Mouse (Mus musculus) intestine, embryonic 16.5 days (tissue): Measurements from ENCODE around the gene Prkcg. TPM values are rescaled to one million over a fixed set of nuclear protein-coding genes. Genes with fewer than 3 reads are reported as not detected.

Experiments used
- ATAC-seq: fragments of 200-750 bp; cut with Nextera tagmentation; 2 replicates; pipeline ENCODE4 v1.8.0; 2017; ENCODE audit warnings: moderate TSS enrichment, moderate library complexity
- H3K27ac ChIP-seq: fragments of 300-500 bp; sonication (generic); 2 replicates; pipeline ENCODE4 v1.5.1; 2014; ENCODE audit warnings: mild to moderate bottlenecking, low read length
- H3K27me3 ChIP-seq: fragments of 300-500 bp; sonication (generic); replicated peaks from 2 replicates; pipeline ENCODE4 v1.6.1; 2014; ENCODE audit warnings: low read length, control low read depth, mixed read lengths; ENCODE audit not compliant: control insufficient read depth, insufficient read depth
- H3K36me3 ChIP-seq: fragments of 300-500 bp; sonication (generic); 2 replicates; pipeline ENCODE4 v1.6.1; 2014; ENCODE audit warnings: low read length, control low read depth; ENCODE audit not compliant: control insufficient read depth, insufficient read depth
- H3K4me1 ChIP-seq: fragments of 300-500 bp; sonication (generic); 2 replicates; pipeline ENCODE4 v1.6.1; 2014; ENCODE audit warnings: low read length, control low read depth, mixed read lengths; ENCODE audit not compliant: control insufficient read depth, insufficient read depth
- H3K4me2 ChIP-seq: fragments of 300-500 bp; sonication (generic); 2 replicates; pipeline ENCODE4 v1.6.1; 2014; ENCODE audit warnings: low read depth, low read length, control low read depth
- H3K4me3 ChIP-seq: fragments of 300-500 bp; sonication (generic); 2 replicates; pipeline ENCODE4 v1.5.1; 2014; ENCODE audit warnings: mild to moderate bottlenecking, low read length
- H3K9ac ChIP-seq: fragments of 300-500 bp; sonication (generic); 2 replicates; pipeline ENCODE4 v1.6.1; 2014; ENCODE audit warnings: low read depth, low read length
- H3K9me3 ChIP-seq: fragments of 300-500 bp; sonication (generic); 2 replicates; pipeline ENCODE4 v1.6.1; 2016; ENCODE audit warnings: low read length, control low read depth; ENCODE audit not compliant: control insufficient read depth
- WGBS: fragments of 180-500 bp; shearing (Covaris S2); extraction: QIAGEN DNeasy Blood & Tissue Kit; methylation state at CpG from one replicate; pipeline ENCODE4 v1.1.7; 2014; 5-methylcytosine and 5-hydroxymethylcytosine counted together
- polyA plus RNA-seq: library from polyadenylated mRNA; unstranded; fragments of >200 nt; fragmentation: Nextera tagmentation; extraction: Ambion mirVana; gene quantifications from 2 replicates; pipeline ENCODE4 v1.2.1, GENCODE M21; 2015

The Prkcg gene
- polyA plus RNA-seq, 1 experiment from 2014 or later = 0.28 TPM

GRCm38 (mm10) chr7:3365547-3366279 lies 76.7 kb downstream of the Prkcg start:
- H3K27me3 ChIP-seq = peaks cover 4% of the 10 kb centered on the region
- H3K9me3 ChIP-seq = no peaks in the 10 kb centered on the region
- H3K27ac ChIP-seq = no peak overlapping the region
- WGBS = 38% methylated on average over 11 of the region's 11 CpGs
- no peaks in the 10 kb centered on the region for H3K36me3 ChIP-seq
- ATAC-seq = no peak
- no peak overlapping the region for H3K4me3 ChIP-seq
- no peak overlapping the region for H3K4me2 ChIP-seq
- H3K4me1 ChIP-seq = 0 out of 2 replicates have a peak, but pooled peaks cover 6% of the 10 kb centered on the region
- H3K9ac ChIP-seq = no peak overlapping the region

DNA sequence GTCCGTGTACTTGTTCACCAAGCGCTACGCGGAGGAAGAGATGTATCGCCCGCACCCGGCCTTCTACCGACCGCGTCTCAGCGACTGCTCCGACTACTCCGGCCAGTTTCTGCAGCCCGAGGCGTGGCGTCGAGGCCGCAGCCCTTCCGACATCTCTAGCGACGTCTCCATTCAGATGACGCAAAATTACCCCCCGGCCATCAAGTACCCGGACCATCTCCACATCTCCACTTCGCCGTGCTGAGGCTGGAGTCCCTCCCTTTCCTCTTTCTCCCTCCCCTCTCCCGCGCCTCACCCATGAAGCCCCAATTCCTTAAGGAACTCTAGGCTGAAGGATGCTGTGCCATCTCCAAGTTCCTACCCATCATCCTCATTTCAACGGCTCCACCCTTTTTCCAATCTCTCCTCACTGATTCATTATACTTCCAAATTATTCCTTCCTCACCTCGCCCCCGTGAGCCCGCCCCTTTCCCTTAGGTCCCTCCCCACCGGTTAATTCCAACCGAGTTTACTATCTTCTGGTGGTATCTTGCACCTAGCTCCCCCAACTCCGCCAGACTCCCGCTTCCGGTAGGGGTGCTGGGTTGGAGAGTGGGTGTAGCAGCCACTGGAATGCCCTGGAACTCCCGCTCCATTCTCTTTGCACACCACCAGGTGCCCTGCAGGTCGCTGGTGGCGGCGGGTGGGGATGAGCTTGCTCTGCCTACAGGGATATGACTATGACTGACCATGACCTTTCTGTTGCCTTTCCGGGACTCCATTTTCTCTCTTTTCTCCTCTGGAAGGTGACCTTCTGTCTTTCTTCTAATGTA lies 77.9 kb downstream of the Prkcg start:
- ATAC-seq = no peak
- H3K4me3 ChIP-seq = no peak overlapping the region
- no peak overlapping the region for H3K27ac ChIP-seq
- 0 out of 2 replicates have a peak, but pooled peaks cover 6% of the 10 kb centered on the region for H3K4me1 ChIP-seq
- no peak overlapping the region for H3K9ac ChIP-seq
- H3K4me2 ChIP-seq = peak overlapping the region; percentile 18; the same call in 1 of the 2 replicates
- WGBS = 20% methylated on average over 42 of the region's 42 CpGs
- peaks cover 4% of the 10 kb centered on the region for H3K27me3 ChIP-seq
- H3K9me3 ChIP-seq = no peaks in the 10 kb centered on the region
- no peaks in the 10 kb centered on the region for H3K36me3 ChIP-seq

DNA sequence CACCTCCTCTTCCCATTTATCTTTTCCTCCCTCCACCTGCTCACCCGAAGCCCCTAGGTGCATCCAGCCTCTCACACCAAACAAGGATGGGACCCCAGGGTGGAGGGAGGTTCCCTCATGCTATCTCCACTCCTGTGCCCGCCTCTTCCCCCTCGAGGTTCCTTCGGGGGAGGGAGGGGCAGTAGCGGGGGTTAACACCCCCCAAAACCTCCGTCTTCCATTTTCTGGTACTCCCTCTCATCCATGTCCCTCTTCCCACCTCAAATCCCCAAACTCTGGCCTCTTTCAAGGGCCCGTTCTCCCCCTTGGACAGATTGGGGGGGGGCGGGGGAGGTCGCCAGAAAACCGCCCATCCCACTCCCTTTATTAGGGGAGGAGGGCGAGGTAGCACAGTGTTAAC lies 78.6 kb downstream of the Prkcg start:
- H3K4me2 ChIP-seq = peak overlapping the region; percentile 16; the same call in 1 of the 2 replicates
- ATAC-seq = no peak

GRCm38 (mm10) chr7:3368311-3368710 lies 79.3 kb downstream of the Prkcg start:
- Histone ChIP-seq H3K4me3 (no peak overlapping the region), H3K4me1 (0 out of 2 replicates have a peak, but pooled peaks cover 6% of the 10 kb centered on the region), H3K9ac (no peak overlapping the region), H3K4me2 (no peak overlapping the region), H3K36me3 (no peaks in the 10 kb centered on the region), H3K27ac (no peak overlapping the region), H3K27me3 (peaks cover 4% of the 10 kb centered on the region), H3K9me3 (no peaks in the 10 kb centered on the region)
- 0 out of 2 replicates have a peak, but pooled peaks have one; percentile 23 for ATAC-seq
- 29% methylated on average over 12 of the region's 12 CpGs for WGBS

More for the DNA sequence above, 78.6 kb downstream of the Prkcg start:
- H3K9ac ChIP-seq = no peak overlapping the region
- 13% methylated on average over 11 of the region's 11 CpGs for WGBS
- no peaks in the 10 kb centered on the region for H3K9me3 ChIP-seq
- H3K4me3 ChIP-seq = no peak overlapping the region
- no peak overlapping the region for H3K27ac ChIP-seq
- peaks cover 4% of the 10 kb centered on the region for H3K27me3 ChIP-seq
- no peaks in the 10 kb centered on the region for H3K36me3 ChIP-seq
- H3K4me1 ChIP-seq = 0 out of 2 replicates have a peak, but pooled peaks cover 6% of the 10 kb centered on the region

- no peak overlapping the region for H3K4me2 ChIP-seq
- no peak overlapping the region for H3K4me3 ChIP-seq
- H3K9me3 ChIP-seq = no peaks in the 10 kb centered on the region
- H3K9ac ChIP-seq = no peak overlapping the region
- H3K4me1 ChIP-seq = 0 out of 2 replicates have a peak, but pooled peaks cover 6% of the 10 kb centered on the region
- H3K27ac ChIP-seq = no peak overlapping the region
- no peaks in the 10 kb centered on the region for H3K36me3 ChIP-seq
- no peak for ATAC-seq
- peaks cover 4% of the 10 kb centered on the region for H3K27me3 ChIP-seq
- WGBS = 74% methylated on average over 6 of the region's 6 CpGs
Measured at GRCm38 (mm10) chr7:3369189-3369588, 80.2 kb downstream of the Prkcg start.

DNA sequence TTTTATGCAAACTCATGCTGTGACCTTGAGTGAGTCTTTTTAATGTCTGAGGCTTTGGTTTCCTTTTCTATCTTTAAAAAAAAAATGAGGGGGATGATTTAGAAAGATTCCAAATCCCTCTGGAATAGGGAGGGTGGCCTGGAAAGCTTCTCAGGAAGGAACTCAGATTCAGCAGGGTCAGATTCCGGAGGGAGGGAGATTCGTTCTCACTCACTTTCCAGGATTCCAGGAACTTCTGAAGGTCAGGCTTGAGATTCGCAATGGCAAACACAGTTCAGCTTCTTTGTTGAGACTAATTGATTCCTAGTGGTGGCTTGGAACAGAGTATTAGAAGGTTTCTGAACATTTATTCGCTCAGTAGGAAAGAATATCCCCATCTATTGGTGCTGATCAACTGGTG lies 81.4 kb downstream of the Prkcg start:
- WGBS = 46% methylated on average over 4 of the region's 4 CpGs
- ATAC-seq = no peak
- Histone ChIP-seq H3K27ac (no peak overlapping the region), H3K4me1 (0 out of 2 replicates have a peak, but pooled peaks cover 6% of the 10 kb centered on the region), H3K36me3 (no peaks in the 10 kb centered on the region), H3K27me3 (peaks cover 4% of the 10 kb centered on the region), H3K4me3 (no peak overlapping the region), H3K9me3 (no peaks in the 10 kb centered on the region), H3K9ac (no peak overlapping the region), H3K4me2 (no peak overlapping the region)

GRCm38 (mm10) chr7:3372376-3372775 lies 83.4 kb downstream of the Prkcg start:
- Histone ChIP-seq H3K36me3 (no peaks in the 10 kb centered on the region), H3K9ac (no peak overlapping the region), H3K4me1 (0 out of 2 replicates have a peak, but pooled peaks cover 3% of the 10 kb centered on the region), H3K27ac (no peak overlapping the region), H3K4me2 (no peak overlapping the region), H3K4me3 (no peak overlapping the region), H3K9me3 (no peaks in the 10 kb centered on the region), H3K27me3 (no peaks in the 10 kb centered on the region; the same call in 1 of the 2 replicates)
- WGBS = 68% methylated on average over 2 of the region's 2 CpGs
- ATAC-seq = no peak

- no peak for ATAC-seq
- WGBS = 77% methylated on average over 8 of the region's 8 CpGs
Measured at GRCm38 (mm10) chr7:3373754-3374153, 84.8 kb downstream of the Prkcg start.

DNA sequence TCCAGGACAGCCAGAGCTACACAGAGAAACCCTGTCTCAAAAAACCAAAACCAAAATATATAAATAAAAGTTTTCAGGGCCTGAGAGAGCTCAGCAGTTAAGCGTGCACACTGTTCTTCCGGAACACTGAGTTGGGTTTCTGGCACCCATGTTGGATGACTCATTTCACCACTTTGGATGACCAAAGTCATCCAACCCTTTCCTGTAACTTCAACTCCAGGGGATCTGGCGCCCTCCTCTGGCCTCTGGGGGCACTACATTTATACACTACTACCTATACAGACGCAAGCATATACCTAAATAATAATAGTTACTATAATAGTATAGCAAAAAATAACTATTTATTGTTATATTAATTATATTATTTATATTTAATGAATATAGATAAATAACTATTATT lies 87.9 kb downstream of the Prkcg start:
- H3K9ac ChIP-seq = no peak overlapping the region
- 53% methylated on average over 4 of the region's 4 CpGs for WGBS
- H3K4me2 ChIP-seq = no peak overlapping the region
- H3K9me3 ChIP-seq = no peaks in the 10 kb centered on the region
- H3K4me1 ChIP-seq = no peaks in the 10 kb centered on the region
- H3K27me3 ChIP-seq = no peaks in the 10 kb centered on the region
- no peak overlapping the region for H3K4me3 ChIP-seq
- no peaks in the 10 kb centered on the region for H3K36me3 ChIP-seq
- H3K27ac ChIP-seq = no peak overlapping the region
- ATAC-seq = no peak

More at GRCm38 (mm10) chr7:3373754-3374153, 84.8 kb downstream of the Prkcg start:
- Histone ChIP-seq H3K4me2 (no peak overlapping the region), H3K36me3 (no peaks in the 10 kb centered on the region), H3K4me3 (no peak overlapping the region), H3K9ac (no peak overlapping the region), H3K27ac (no peak overlapping the region), H3K27me3 (no peaks in the 10 kb centered on the region), H3K4me1 (no peaks in the 10 kb centered on the region), H3K9me3 (no peaks in the 10 kb centered on the region)
